Mouse (Mus musculus) layer of hippocampus, adult 11-12 months (tissue): ENCODE results near the gene Pdgfa.

Experiments used
- DNase-seq: peaks from one replicate; pipeline ENCODE4 v3.0.0; 2022; ENCODE audit warnings: low spot score

The Pdgfa gene

DNA sequence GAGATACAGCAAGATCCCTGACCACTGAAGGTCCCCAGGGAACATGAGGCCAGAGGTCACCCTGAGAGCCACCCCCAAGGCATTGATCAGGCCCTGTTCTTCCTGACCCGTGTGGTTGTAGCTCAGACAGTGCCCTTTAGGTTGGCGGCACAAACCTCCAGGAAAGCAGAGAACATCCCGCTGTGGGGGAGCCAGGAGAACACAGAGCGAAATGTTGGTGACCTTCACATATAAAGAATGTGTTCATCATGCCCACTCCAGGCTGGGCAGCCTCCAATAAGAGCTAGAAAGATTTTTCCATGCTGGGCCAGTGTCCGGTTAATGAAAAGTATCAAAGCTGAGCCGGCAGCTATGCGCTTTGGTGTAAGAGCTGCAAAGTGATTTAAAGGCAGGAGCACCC, 43.2 kb downstream of the Pdgfa start:
- no peak for DNase-seq

DNA sequence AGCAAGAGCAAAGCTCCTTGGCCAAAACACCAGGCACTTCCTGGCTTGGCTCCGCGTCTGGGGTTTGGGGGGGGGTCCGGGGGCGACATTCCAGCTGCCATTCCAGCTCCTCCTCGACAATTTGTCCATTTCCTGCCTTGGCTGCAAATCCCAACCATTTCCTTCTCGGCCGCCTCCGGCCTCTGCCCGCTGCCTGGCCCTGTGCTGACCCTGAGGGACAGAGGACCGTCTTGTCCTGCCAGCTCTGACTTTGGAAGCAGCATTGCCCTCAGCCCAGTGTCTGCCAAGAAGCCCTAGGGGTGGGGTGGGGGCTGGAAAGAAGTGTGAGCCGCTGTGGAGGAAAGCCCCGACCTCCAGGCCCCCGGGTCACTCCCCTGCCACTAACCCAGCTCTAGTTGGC, 44.2 kb downstream of the Pdgfa start:
- DNase-seq = no peak

DNA sequence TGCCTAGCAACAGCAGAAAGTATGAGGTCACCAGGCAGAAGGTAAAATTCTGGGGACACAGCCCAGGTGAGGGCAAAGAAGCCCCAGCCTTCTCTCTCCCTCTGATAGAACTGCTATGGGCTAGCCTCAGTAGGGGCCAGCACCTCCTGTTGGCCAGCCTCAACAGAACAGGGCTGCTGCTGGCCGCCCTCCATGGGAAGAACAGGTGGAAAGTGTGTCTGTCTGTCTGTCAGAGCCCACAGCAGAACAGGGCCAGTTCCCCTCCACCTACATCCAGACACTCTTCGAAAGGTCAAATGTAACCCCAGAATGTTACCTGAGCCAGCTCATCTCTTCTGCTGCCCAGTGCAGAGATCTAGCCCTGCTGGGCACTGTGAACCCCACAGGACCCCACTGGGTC, 45.9 kb downstream of the Pdgfa start:
- DNase-seq = no peak

DNA sequence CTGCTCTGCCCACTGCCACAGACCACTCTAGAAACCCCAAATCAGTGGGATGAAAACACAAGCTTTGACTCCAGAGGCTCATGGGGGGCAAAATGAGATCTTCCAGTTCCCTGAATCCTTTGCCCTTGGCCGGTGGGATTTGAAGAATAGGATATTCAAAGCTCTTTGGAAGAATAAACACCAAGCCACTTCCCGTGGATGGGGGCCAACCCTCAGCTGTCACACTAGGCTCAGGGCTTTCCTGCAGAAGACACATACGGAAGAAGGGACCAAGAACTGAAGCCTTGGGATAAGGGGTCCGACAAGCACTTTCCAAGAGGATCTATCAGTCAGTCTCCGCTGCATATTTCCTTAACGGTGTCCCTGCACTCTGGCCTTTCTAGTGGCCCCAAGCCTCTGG, 48.0 kb downstream of the Pdgfa start:
- DNase-seq = no peak

DNA sequence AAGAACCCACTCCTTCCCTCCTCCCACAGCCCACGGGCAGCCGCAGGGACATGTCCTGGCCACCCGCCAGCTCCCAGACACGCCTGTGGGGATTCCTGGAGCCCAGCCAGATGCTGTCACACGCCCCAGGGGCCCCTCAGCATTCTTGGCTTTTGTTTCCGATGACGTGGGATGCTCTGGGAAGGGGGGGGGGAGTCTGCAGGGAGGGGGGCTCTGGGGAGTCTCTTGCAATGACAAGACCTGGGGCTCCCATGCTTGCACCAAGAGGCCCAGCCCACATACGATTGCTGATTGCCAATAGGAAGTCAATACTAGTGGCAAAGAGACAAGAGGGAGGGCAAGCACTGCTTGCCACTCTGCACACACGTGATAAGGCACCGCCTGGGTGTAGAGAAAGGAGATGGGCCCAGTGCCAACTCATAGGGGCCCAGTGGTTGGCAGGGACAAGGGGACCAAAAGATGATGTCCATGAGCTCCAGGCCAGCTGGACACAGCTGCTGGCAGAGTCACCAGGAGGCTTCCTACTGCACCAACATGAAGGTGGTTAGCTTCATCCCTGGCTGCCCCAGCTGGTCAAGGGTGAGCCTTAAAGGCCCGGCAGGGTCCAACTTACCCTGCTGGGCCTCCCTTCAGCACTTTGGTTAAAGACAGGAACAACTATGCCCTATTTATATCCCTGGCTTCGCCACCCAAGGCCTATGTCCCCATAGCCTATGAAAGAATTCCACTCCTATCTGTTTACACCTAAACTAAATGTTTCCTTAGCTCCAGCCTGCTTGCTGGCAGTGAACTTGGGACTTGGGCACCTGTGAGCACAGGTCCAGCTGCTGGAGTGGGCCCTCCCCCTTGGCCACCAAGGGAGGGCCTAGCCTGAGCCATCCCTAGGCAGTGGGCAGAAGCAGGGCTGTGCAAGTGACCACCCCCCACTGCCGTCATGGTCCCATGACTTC, 48.9 kb downstream of the Pdgfa start:
- no peak for DNase-seq

DNA sequence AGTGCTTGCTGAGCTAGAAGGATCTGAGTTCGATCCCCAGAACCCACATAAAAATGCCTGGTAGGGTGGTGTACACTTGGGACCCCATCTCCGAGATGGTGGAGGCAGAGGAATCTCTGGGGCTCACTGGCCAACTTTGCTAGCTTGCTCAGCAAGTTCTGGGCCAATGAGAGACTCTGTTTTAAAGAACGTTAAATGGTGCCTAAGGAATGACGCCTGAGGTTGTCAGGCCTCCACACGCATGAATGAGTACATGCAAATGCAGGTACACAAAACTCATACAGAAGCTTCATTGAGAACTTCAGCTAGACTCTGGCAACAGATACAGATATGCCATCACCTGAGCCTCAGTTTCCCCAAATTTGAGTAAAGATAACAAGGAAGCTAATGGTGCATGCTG, 49.7 kb downstream of the Pdgfa start:
- no peak for DNase-seq

DNA sequence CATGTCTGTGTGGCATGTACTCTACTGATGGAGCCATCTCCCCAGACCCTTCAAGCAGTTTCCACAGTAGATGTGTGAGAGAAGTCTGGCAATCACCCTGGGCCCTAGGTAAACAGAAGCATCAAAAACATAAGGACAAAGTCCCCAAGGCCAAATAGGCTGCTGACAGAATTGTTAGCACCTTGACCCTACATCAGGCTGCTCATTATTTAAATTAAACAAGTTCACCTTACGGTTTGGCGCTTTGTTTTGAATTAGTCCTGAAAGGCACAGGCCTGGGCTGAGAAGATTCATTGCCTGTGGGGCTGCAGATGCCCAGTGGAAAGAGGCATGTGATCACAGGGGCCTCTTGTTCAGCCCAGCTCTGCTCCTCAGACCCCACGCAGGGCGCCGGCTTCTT, 50.2 kb downstream of the Pdgfa start:
- no peak for DNase-seq

DNA sequence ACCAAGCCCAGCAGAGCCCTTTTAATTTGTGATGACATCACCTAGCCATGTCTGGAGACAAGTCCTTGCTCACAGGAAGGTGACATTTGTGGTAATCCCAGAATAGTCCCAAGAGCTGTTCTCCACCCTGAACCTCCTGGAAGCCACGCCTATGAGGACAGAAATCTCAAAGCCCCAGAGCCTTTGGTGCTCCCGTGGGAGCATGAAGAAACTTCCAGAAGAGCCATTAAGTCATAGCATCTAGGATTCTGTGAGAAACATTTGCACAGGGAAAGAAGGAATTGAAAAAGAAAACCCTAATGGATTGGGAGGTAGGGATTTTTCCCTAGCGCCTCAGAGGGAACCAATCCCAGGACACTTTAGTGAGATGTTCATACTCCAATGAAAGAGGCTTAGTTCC, 52.2 kb downstream of the Pdgfa start:
- DNase-seq = no peak

DNA sequence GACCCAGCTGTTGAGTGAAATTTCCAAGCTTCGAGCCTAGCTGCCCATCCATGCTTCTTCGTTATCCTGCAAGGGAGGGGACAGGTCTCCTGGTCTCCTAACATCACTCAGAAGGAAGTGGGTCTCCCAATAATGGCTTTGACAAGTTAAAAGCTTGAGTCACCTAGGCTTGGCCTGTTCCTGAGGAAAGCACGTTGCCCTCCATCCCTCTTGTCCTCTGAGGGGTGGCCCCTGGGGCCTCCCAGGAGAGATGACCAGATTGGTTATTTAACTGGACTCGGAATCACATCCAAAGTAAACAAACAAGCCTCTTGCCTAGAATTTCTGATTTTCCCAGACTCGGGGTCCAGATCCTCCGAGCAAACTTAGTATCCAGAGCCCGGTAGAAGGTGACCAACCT, 52.6 kb downstream of the Pdgfa start:
- DNase-seq = no peak

DNA sequence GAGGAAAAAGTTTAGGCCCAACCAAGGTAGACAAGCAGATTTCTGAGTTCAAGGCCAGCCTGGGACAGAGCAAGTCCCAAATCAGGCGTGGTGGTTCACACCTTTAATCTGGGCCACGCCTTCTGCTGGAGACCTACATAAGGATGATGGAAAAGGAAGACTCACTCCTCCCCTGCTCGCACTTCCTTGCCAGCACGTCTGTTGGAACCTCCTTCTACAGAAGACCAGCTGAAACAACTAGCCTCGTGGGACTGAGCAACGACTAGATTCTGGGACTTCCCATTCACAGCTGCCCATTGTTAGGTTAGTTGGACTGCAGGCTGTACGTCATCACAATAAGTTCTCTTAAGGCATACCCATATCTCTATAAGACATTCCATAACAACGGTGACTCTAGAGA, 55.3 kb downstream of the Pdgfa start:
- no peak for DNase-seq

DNA sequence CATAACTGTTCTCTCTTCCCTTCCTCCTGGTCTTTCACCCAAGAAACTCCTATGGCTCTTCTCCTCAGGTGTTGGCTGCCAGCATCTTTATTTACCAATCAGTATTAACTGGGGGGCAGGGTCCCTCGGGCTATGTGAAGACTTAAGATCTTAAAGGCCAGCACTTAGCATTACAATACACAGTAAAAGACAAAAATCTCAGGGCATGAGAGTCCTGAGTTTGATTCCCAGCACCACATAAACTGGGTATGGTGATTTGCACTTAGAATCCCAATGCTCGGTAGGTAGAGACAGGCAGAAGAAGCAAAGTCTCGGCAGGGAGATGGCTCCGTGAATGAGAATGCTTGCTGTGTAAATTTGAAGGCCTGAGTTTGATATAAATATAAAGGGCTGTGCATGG, 56.6 kb downstream of the Pdgfa start:
- no peak for DNase-seq

DNA sequence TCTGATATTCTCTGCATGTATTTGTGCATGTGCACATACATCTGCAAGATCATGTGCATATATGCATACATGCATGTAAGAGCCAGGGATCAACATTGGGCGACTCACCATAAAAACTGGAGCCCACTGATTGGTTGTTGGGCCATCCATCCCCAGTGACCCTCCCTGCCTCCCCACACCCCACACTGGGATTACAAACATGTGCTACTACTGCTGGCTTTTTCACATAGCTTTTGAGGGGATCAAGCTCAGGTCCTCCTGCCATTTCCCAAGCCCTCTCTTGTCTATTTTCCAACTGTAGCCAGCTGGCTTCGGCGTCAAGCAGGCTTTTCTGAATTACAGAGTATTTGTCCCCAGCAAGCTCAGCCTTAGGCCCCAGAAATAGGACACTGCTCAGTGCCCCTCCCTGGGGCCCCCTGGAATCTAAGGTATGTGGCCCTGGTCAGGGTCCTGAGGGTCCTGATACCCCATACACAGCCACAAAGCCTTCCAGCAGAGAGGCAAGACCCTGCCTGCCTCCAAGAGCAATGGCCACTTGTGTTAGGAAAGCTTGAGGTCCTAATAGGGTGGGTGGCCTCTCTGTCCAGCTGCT, 58.5 kb downstream of the Pdgfa start:
- no peak for DNase-seq

DNA sequence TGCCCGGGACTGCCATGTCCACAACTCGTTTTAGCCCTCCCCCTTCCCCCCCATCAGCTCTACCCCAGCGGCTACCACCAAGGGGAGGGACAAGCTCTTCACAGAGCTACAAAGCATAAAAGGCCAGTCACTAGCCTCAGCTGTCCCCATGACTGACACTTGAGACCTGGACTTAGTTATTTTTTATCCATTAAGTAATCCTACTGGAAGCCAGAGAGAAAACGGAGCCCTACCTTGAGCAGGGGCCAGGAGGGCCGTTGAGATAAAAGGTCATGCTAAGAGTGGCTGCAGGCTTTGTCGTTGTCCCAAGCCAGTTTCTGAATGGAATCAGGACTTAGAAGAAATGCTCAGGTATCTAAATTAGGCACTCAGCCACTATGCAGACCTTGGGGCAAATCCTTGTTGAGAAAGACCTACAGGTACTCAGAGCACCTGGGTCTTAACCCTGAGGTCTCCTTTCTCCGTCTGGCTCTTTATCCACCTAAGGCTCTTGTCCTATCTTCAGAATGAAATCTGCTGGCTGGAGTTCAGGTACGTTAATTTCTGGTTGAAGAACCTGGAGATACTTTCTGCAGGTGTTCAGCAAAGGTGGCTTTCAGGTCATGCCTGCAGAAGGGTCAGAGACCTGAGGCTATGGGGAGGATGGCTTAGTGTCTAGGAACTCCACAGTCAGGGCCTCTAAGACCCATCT, 60.6 kb downstream of the Pdgfa start:
- no peak for DNase-seq

DNA sequence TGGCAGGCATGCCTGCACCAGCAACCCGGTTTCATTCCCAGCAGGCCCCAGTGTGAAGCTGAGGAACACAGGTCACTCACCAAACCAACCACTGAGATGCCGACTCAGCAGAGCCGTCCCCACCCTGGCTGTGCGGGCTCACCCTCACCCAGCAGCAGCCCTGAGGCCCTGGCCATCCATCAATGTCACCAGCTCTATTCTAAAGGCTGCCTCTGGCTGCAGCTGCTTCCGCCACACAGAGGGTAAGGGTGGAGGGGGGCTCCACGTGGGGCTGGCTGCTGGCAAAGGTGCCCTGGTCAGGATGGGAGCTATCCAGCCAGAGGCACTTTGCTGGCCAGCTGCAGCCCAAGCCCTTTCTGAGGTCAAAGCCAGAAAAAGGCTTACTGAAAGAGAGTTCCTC, 62.6 kb downstream of the Pdgfa start:
- no peak for DNase-seq

DNA sequence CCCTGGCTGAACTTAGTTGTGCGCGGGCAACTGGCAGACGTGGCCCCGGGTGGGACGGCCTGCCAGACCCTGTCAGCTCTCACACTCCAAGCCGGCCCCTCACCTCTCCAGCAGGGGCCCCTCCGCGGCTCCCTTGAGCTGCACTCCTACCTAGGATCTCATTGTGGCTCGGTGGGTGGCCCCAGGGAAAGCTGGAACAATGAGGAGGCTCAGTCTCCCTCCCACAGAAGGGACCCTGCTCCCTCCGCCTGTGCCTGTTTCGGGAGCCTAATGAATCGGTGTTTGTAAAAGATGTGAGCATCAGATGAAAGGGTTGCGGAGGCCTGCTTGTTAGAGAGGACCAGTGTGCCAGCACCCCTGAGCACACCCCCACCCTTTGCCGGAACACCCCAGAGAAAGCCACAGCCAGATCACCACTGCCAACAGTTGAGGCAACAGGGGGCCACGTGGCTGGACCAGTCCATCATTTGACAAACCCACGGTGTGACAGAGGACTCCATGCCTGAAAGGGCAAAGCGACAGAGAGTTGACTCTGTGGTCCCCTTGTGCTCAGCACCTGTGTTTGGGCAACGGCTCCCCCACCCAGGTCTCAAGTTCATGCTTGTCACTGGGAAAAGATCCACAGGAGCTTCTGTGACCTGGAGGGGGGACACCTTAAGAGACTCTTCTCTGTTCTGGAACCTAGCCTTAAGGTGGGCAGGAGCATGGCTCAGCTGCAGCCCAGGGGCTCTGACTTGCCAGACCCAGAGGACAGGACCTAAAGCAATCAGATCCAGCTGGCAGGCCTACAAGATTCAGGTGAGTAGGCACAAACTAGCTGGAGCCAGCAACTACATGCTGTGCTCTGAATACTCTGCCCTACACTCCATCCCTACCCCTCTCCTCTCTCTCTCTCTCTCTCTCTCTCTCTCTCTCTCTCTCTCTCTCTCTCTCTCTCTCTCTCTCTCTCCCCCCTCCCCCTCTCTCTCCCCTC, 64.4 kb downstream of the Pdgfa start:
- no peak for DNase-seq

DNA sequence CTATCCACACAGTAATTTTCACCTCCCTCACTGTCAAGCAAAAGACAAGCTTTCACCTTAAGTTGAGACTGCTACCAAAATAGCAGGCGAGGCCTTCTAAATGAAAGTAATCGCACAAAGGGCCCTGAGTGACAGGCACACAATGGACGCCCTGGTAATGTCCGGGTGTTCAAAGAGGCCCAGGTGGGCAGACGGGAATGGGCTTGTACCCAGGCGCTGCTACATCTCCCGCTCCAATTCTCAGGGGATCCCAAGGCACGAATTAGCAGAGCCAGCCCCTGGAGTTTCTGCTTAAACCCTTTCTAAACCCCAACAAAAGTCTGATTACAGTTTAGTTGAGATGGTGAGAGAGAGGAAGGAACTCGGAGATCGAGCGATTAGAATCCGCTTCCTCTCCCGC, 65.3 kb downstream of the Pdgfa start:
- DNase-seq = no peak

DNA sequence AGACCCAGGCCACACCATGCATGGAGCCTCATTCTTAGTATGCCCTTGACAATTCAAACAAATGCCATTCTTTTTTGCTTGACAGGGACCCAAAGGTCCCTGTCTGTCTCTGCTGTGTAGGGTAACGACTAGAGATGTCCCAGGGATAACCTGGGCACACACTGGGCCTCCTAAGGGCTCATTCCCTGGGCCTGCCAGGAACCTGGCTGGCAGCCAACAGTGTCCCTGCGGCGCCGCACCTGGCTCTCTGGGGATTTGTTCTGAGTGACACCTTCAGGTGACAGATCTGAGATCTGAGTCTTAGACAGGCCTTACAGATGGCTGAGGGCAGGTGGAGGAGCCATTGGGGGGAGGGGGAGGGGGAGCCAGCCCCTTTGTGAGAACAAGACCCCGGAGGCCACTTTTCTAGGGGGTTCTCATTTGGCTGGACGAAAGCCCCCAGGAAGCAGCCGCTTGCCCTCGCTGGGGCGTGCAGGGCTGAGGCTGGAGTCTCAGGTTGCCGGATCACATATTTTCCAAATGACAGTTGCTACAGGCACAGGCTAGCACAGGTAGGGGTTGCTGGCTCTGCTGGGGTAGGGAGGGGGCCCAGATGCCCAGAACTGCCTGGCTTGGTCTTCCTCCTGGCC, 67.2 kb downstream of the Pdgfa start:
- DNase-seq = no peak
